Mouse (Mus musculus): Measurements from ENCODE around the gene Colgalt2.

Gene Colgalt2

GRCm38 (mm10) chr1:152540304-152540887, 140.8 kb downstream of the Colgalt2 start:
- no peak for DNase-seq

DNA sequence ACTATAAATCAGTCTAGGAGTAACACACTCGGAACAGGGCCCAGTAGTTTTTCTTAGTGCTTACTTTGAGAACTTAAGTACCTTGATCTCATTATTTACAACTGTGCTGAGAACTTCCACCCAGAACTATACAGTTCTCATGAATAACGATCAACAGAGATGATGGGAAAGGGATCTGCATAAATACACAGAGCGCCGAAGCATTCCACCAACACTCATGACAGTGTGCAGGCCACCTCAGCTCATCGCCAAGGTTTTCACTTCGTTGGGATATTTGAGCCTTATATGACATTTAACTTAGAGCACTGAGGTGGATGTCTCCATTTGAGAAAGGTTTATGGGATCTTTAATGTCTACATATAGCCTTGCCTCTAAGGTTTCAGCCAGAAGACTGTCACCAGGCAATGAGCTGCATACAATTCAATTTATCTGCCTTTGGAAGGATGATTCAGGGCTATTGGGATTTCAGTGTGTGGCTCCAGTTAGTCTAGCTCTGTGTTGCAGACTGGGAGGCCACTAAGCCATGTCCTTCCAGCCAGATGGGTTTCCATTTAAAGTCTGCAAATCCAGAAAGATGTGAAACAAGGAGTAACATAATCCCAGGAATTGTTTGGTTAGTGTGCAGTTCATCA, 143.2 kb downstream of the Colgalt2 start:
- DNase-seq = no peak

- DNase-seq = no peak
Measured at GRCm38 (mm10) chr1:152543449-152544159, 144.0 kb downstream of the Colgalt2 start.

- DNase-seq = no peak
Measured at GRCm38 (mm10) chr1:152549061-152549738, 149.6 kb downstream of the Colgalt2 start.

DNA sequence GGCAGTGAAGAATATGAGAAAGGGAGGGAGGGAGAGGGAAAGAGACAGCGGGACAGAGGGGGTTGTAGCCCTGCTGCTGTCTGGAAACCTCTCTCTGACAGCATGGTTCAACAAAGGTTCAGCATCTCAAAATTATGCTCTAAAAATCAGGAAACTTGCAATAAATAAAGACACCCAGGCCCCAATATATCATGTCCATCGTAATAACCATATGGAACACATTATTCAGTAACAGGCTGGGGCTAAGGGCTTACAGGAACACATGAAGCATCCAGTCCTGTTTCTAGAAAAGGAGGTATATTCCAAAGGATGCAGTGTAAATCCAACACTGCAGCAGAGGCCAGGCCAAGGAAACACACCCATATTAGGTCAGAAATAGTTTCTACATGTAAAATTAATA, 150.9 kb downstream of the Colgalt2 start:
- no peak for DNase-seq

GRCm38 (mm10) chr1:152550973-152551372, 151.3 kb downstream of the Colgalt2 start:
- no peak for DNase-seq

GRCm38 (mm10) chr1:152553912-152554547, 154.4 kb downstream of the Colgalt2 start:
- DNase-seq = peak; percentile 66

- DNase-seq = peak; percentile 54
Measured at GRCm38 (mm10) chr1:152555944-152556573, 156.4 kb downstream of the Colgalt2 start.

DNA sequence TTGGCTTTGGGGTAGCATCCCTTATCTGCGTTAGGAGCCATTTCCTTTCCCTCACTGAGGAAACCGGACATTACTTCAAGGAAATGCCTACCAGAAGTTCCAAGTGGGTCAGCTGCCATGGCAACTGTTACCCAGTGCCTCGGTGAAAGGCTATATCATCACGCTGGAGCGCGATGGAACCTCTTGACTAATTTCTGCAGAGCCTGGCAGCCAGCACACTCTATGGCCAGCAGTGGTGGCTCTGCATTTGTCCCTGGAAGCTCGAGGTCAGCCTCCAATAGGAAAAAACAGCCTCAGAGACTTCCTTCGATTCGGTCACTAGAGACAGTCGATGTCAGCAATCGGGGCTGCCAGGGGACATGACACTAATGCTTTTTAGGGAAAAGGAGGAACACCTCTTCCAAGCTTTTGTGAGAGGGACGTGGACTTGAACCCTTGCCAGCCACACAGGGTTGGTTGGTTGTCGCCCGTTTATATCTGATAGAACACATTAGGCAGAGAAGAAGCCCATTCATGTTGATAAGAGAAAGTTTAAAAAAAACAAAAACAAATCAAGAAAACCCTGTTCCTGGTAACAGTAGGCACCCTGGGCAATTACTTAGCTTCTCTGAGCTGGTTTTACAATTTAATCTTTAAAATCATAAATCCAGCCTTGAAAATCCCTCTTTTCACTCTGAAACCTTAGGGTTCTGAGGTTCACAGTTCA, 157.1 kb downstream of the Colgalt2 start:
- DNase-seq = peak; percentile 51
